Comparison of ENCODE assay signal across 21 mouse cellular contexts in genomic region chr16:85030810-85031209, GRCm38 (mm10).
A peak's percentile ranks its signal among the peaks of the same experiment; 100 is the strongest.
DNase-seq lines count a peak whose midpoint lies in the region; ATAC-seq and TF ChIP-seq lines count a peak whose summit lies in the region.
"Had no signal": no experiment of that assay in that cellular context is flagged by ENCODE, and none has a peak within 500 bp of the region (broad histone marks: within the 10 kb centered on the region; RNA-seq: fewer than 3 reads in every experiment).

No protein-coding gene starts in this region.

- DNase-seq in hindbrain, postnatal 0 days (ENCODE audit: low spot score), result no peak
- peak; percentile 15 for DNase-seq in midbrain, postnatal 0 days (ENCODE audit: low spot score)
- DNase-seq in midbrain, embryonic 11.5 days (ENCODE audit: low spot score, missing footprints), result no peak
- peak; percentile 6 for DNase-seq in adipocyte (ENCODE audit: low spot score)
- DNase-seq in cerebellum, postnatal 10 days, result no peak
- DNase-seq: adrenal gland, adult 8-10 months; adrenal gland, postnatal 14 days; adrenal gland, postnatal 36 days; cerebellum, adult 11-12 months; cerebellum, adult 2 months; cerebellum, adult 9-10 months; cerebellum, postnatal 14 days; cerebellum, postnatal 36 days; embryo, embryonic 11 days had no signal

- no peak overlapping the region for H3K4me2 ChIP-seq in hindbrain, postnatal 0 days (ENCODE audit: low read depth, low read length)
- no peak overlapping the region for H3K4me2 ChIP-seq in hindbrain, embryonic 16.5 days (ENCODE audit: low read length)
- H3K4me2 ChIP-seq in midbrain, postnatal 0 days (ENCODE audit: low read depth, low read length, poor library complexity, severe bottlenecking), result no peak overlapping the region
- no peak overlapping the region for H3K4me2 ChIP-seq in midbrain, embryonic 11.5 days
- H3K4me2 ChIP-seq: embryonic facial prominence, embryonic 13.5 days; embryonic facial prominence, embryonic 15.5 days; forebrain, embryonic 12.5 days; forebrain, embryonic 15.5 days had no signal

- H3K27ac ChIP-seq in hindbrain, postnatal 0 days, result no peak overlapping the region
- H3K27ac ChIP-seq in hindbrain, embryonic 16.5 days (ENCODE audit: low read depth, low read length), result no peak overlapping the region
- 0 out of 2 replicates have a peak overlapping the region, but pooled peaks have one; percentile 12 for H3K27ac ChIP-seq in midbrain, postnatal 0 days (ENCODE audit: low read depth, low read length)
- no peak overlapping the region for H3K27ac ChIP-seq in midbrain, embryonic 11.5 days (ENCODE audit: low read depth, low read length)
- H3K27ac ChIP-seq: embryonic facial prominence, embryonic 13.5 days; embryonic facial prominence, embryonic 15.5 days; forebrain, embryonic 10.5 days; forebrain, embryonic 12.5 days; forebrain, embryonic 15.5 days had no signal

- H3K9me3 ChIP-seq in hindbrain, postnatal 0 days (ENCODE audit: low read length), result no peaks in the 10 kb centered on the region
- no peaks in the 10 kb centered on the region for H3K9me3 ChIP-seq in hindbrain, embryonic 16.5 days (ENCODE audit: control insufficient read depth, low read length)
- no peaks in the 10 kb centered on the region for H3K9me3 ChIP-seq in midbrain, postnatal 0 days (ENCODE audit: low read length)
- no peaks in the 10 kb centered on the region for H3K9me3 ChIP-seq in midbrain, embryonic 11.5 days (ENCODE audit: control insufficient read depth, low read length)
- H3K9me3 ChIP-seq: embryonic facial prominence, embryonic 13.5 days; embryonic facial prominence, embryonic 15.5 days; forebrain, embryonic 10.5 days; forebrain, embryonic 12.5 days; forebrain, embryonic 15.5 days had no signal

- peaks cover 3% of the 10 kb centered on the region; the same call in 1 of the 2 replicates for H3K4me1 ChIP-seq in hindbrain, postnatal 0 days (ENCODE audit: insufficient read depth, low read length)
- H3K4me1 ChIP-seq in hindbrain, embryonic 16.5 days (ENCODE audit: control insufficient read depth, insufficient read depth, low read depth, low read length), result no peaks in the 10 kb centered on the region
- 0 out of 2 replicates have a peak, but pooled peaks cover 1% of the 10 kb centered on the region for H3K4me1 ChIP-seq in midbrain, postnatal 0 days (ENCODE audit: insufficient read depth, low read length)
- no peaks in the 10 kb centered on the region for H3K4me1 ChIP-seq in midbrain, embryonic 11.5 days (ENCODE audit: control insufficient read depth, insufficient read depth, low read length)
- H3K4me1 ChIP-seq: embryonic facial prominence, embryonic 13.5 days; embryonic facial prominence, embryonic 15.5 days; forebrain, embryonic 10.5 days; forebrain, embryonic 12.5 days; forebrain, embryonic 15.5 days had no signal

- H3K4me3 ChIP-seq in hindbrain, postnatal 0 days (ENCODE audit: low read length), result no peak overlapping the region
- no peak overlapping the region for H3K4me3 ChIP-seq in hindbrain, embryonic 16.5 days (ENCODE audit: low read length)
- H3K4me3 ChIP-seq in midbrain, postnatal 0 days (ENCODE audit: low read depth, low read length), result no peak overlapping the region
- H3K4me3 ChIP-seq in midbrain, embryonic 11.5 days (ENCODE audit: low read depth, low read length), result no peak overlapping the region
- H3K4me3 ChIP-seq: embryonic facial prominence, embryonic 13.5 days; embryonic facial prominence, embryonic 15.5 days; erythroblast, embryonic 14.5 days; forebrain, embryonic 10.5 days; forebrain, embryonic 12.5 days; forebrain, embryonic 15.5 days had no signal

- H3K9ac ChIP-seq in hindbrain, postnatal 0 days (replicated peaks; ENCODE audit: low read length), result no peak overlapping the region
- no peak overlapping the region for H3K9ac ChIP-seq in hindbrain, embryonic 16.5 days (ENCODE audit: low read depth, low read length)
- H3K9ac ChIP-seq in midbrain, postnatal 0 days (replicated peaks; ENCODE audit: low read length, poor library complexity, severe bottlenecking), result no peak overlapping the region
- H3K9ac ChIP-seq in midbrain, embryonic 11.5 days (ENCODE audit: low read length), result no peak overlapping the region
- H3K9ac ChIP-seq: embryonic facial prominence, embryonic 13.5 days; embryonic facial prominence, embryonic 15.5 days; forebrain, embryonic 12.5 days; forebrain, embryonic 15.5 days had no signal

- ATAC-seq in hindbrain, postnatal 0 days, result peak; percentile 50; the same call in 1 of the 2 replicates
- no peak for ATAC-seq in hindbrain, embryonic 16.5 days
- ATAC-seq in midbrain, postnatal 0 days (ENCODE audit: low FRiP score), result no peak
- no peak for ATAC-seq in midbrain, embryonic 11.5 days (ENCODE audit: low FRiP score)
- ATAC-seq: forebrain, embryonic 15.5 days had no signal

- no peak for TF ChIP-seq CTCF in hindbrain, postnatal 0 days (IDR thresholded peaks at IDR 0.05; ENCODE audit: low read depth)
- TF ChIP-seq CTCF in midbrain, postnatal 0 days (IDR thresholded peaks at IDR 0.05), result no peak

- 59% methylated on average over 12 of the region's 12 CpGs for WGBS in hindbrain, postnatal 0 days
- 78% methylated on average over 12 of the region's 12 CpGs for WGBS in hindbrain, embryonic 16.5 days
- 85% methylated on average over 12 of the region's 12 CpGs for WGBS in midbrain, postnatal 0 days
- WGBS in midbrain, embryonic 11.5 days, result 95% methylated on average over 12 of the region's 12 CpGs

- no peaks in the 10 kb centered on the region for H3K27me3 ChIP-seq in hindbrain, postnatal 0 days (ENCODE audit: insufficient read depth, low read length)
- H3K27me3 ChIP-seq in hindbrain, embryonic 16.5 days (replicated peaks; ENCODE audit: control insufficient read depth, insufficient read depth, low read length), result no peaks in the 10 kb centered on the region
- H3K27me3 ChIP-seq in midbrain, postnatal 0 days (ENCODE audit: insufficient read depth, low read length), result no peaks in the 10 kb centered on the region
- no peaks in the 10 kb centered on the region for H3K27me3 ChIP-seq in midbrain, embryonic 11.5 days (ENCODE audit: control insufficient read depth, insufficient read depth, low read length)
- H3K27me3 ChIP-seq: embryonic facial prominence, embryonic 13.5 days; embryonic facial prominence, embryonic 15.5 days; forebrain, embryonic 12.5 days; forebrain, embryonic 15.5 days had no signal

- peaks cover 18% of the 10 kb centered on the region; the same call in 1 of the 2 replicates for H3K36me3 ChIP-seq in hindbrain, postnatal 0 days (ENCODE audit: insufficient read depth, low read length)
- peaks cover 13% of the 10 kb centered on the region for H3K36me3 ChIP-seq in hindbrain, embryonic 16.5 days (ENCODE audit: control insufficient read depth, insufficient read depth, low read length)
- peaks cover 7% of the 10 kb centered on the region; the same call in 1 of the 2 replicates for H3K36me3 ChIP-seq in midbrain, postnatal 0 days (ENCODE audit: insufficient read depth, low read length)
- H3K36me3 ChIP-seq in midbrain, embryonic 11.5 days (ENCODE audit: control insufficient read depth, insufficient read depth, low read length), result peaks cover 4% of the 10 kb centered on the region; the same call in 1 of the 2 replicates

Comparison
In these comparisons a context has a peak if more than half of its experiments do, and no peak if none do; other contexts are left out.
1. DNase-seq: peak in midbrain, postnatal 0 days (single experiment) and adipocyte (single experiment); none in hindbrain, postnatal 0 days (single experiment), midbrain, embryonic 11.5 days (single experiment) and cerebellum, postnatal 10 days (0 of 2).